In the genomic region with DNA sequence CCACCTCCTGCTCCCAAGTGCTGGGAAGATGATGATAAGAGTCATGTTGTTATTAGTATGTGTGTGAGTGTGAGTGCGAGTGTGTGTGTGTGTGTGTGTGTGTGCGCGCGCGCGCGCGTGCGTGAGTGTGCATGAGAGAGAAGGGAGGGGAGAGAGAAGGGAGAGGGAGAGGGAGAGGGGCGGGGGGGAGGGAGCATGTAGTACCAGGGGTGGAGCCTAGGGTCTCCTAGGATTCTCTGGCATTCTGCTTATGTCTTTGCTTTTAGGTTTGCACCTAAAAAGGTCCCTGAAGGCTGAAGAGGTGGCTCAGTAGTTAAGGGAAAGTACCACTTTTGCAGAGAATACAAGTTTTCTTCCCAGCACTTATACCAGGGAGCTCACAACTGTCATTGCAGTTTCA, we compare ENCODE assay signal across 44 mouse cellular contexts. TPM values are rescaled to one million over a fixed set of nuclear protein-coding genes. Genes with fewer than 3 reads are reported as not detected.
"Had no signal": no experiment of that assay in that cellular context is flagged by ENCODE, and none has a peak within 500 bp of the region (broad histone marks: within the 10 kb centered on the region; RNA-seq: fewer than 3 reads in every experiment).

No protein-coding gene starts in this region.

- H3K4me3 ChIP-seq: heart, embryonic 13.5 days; heart, embryonic 15.5 days; hindbrain, embryonic 10.5 days; hindbrain, embryonic 12.5 days; hindbrain, embryonic 13.5 days; hindbrain, embryonic 15.5 days; intestine, embryonic 15.5 days; kidney, embryonic 15.5 days; layer of hippocampus, adult 2 months; left cerebral cortex, adult 2 months had no signal

- H3K27ac ChIP-seq: heart, embryonic 13.5 days; heart, embryonic 15.5 days; hindbrain, embryonic 10.5 days; hindbrain, embryonic 12.5 days; hindbrain, embryonic 13.5 days; hindbrain, embryonic 14.5 days; hindbrain, embryonic 15.5 days; hindbrain, postnatal 0 days; intestine, embryonic 15.5 days; kidney, embryonic 15.5 days; kidney, postnatal 0 days; layer of hippocampus, adult 2 months; left cerebral cortex, adult 2 months had no signal

- H3K9ac ChIP-seq: heart, embryonic 13.5 days; heart, embryonic 15.5 days; hindbrain, embryonic 12.5 days; hindbrain, embryonic 13.5 days; hindbrain, embryonic 14.5 days; hindbrain, embryonic 15.5 days; intestine, embryonic 15.5 days; kidney, embryonic 15.5 days had no signal

- ATAC-seq: hindbrain, embryonic 16.5 days; hindbrain, postnatal 0 days; inflammation-experienced regulatory T-cells, adult 6 months; intestine, embryonic 15.5 days; intestine, postnatal 0 days had no signal

- DNase-seq: heart, postnatal 10 days; heart, postnatal 14 days; heart, postnatal 36 days; heart, postnatal 4 days; kidney, adult 11 months; kidney, adult 18-20 months; kidney, adult 8-10 months; kidney, postnatal 4 days; layer of hippocampus, adult 9-11 months; layer of hippocampus, postnatal 36 days had no signal

- H3K36me3 ChIP-seq: heart, embryonic 13.5 days; heart, embryonic 15.5 days; hindbrain, embryonic 10.5 days; hindbrain, embryonic 12.5 days; hindbrain, embryonic 13.5 days; hindbrain, embryonic 15.5 days; intestine, embryonic 15.5 days; kidney, embryonic 15.5 days had no signal

- H3K4me1 ChIP-seq: heart, embryonic 13.5 days; heart, embryonic 15.5 days; hindbrain, embryonic 15.5 days; kidney, embryonic 15.5 days had no signal

- H3K9me3 ChIP-seq: heart, embryonic 13.5 days; heart, embryonic 15.5 days; hindbrain, embryonic 10.5 days; hindbrain, embryonic 12.5 days; hindbrain, embryonic 13.5 days; hindbrain, embryonic 15.5 days; intestine, embryonic 15.5 days; kidney, embryonic 15.5 days had no signal

- H3K27me3 ChIP-seq: heart, embryonic 15.5 days; hindbrain, embryonic 15.5 days; intestine, embryonic 15.5 days had no signal

- H3K4me2 ChIP-seq: heart, embryonic 13.5 days; heart, embryonic 15.5 days; hindbrain, embryonic 12.5 days; hindbrain, embryonic 13.5 days; hindbrain, embryonic 14.5 days; hindbrain, embryonic 15.5 days; intestine, embryonic 15.5 days; kidney, embryonic 15.5 days had no signal

RNA-seq across cellular contexts. Expression of gene Gtsf1l, which starts 7.3 kb away (rescaled TPM):
- total RNA-seq: heart, postnatal 10 days; heart, postnatal 14 days; heart, postnatal 25 days; heart, postnatal 36 days; heart, postnatal 4 days; hematopoietic stem cell, adult 5-6 weeks; hindbrain, postnatal 0 days; layer of hippocampus, adult 18-20 months; layer of hippocampus, adult 2 months; layer of hippocampus, adult 8-10 months; layer of hippocampus, postnatal 10 days; layer of hippocampus, postnatal 14 days; layer of hippocampus, postnatal 25 days; layer of hippocampus, postnatal 36 days; left cerebral cortex, adult 18-20 months; left cerebral cortex, adult 2 months; left cerebral cortex, adult 8-10 months had no signal
- polyA plus RNA-seq: heart, embryonic 13.5 days; heart, embryonic 14.5 days; heart, embryonic 15.5 days; heart, embryonic 16.5 days; heart, postnatal 0 days; hindbrain, embryonic 10.5 days; hindbrain, embryonic 12.5 days; hindbrain, embryonic 13.5 days; hindbrain, embryonic 15.5 days; hindbrain, embryonic 16.5 days; hindbrain, postnatal 0 days; inflammation-experienced regulatory T-cells, adult 6 months; intestine, embryonic 14.5 days; intestine, embryonic 15.5 days; intestine, embryonic 16.5 days; intestine, postnatal 0 days; kidney, adult 2 months; kidney, embryonic 14.5 days; kidney, embryonic 15.5 days; kidney, embryonic 16.5 days; kidney, postnatal 0 days; large intestine, adult 2 months had no signal
